ENCODE assay signal across 15 mouse cellular contexts in the genomic region with DNA sequence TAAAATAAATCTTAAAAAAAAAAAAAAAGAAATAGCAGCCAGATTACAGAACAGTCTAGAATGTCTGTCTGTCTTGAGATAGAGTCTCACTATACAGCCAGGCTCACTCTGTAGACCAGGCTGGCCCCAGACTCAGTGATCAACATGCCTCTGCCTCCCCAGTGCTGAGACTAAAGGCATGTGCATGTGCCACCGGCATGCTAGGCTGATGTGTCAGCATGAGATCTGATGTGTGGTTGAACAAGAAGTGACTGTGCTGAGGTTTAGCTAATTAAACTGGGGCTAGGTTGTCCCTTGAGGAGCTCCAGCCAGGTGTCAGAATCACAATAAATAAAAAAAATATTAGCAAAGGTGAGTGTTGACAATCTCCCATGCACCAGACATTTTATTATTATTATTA. TPM values are rescaled to one million over a fixed set of nuclear protein-coding genes. Genes with fewer than 3 reads are reported as not detected.
DNase-seq lines count a peak whose midpoint lies in the region; ATAC-seq and TF ChIP-seq lines count a peak whose summit lies in the region.
"Had no signal": no experiment of that assay in that cellular context is flagged by ENCODE, and none has a peak within 500 bp of the region (broad histone marks: within the 10 kb centered on the region; RNA-seq: fewer than 3 reads in every experiment).

No protein-coding gene starts in this region.

- H3K4me3 ChIP-seq in heart, embryonic 13.5 days = no peak overlapping the region
- no peak overlapping the region for H3K4me3 ChIP-seq in lung, embryonic 15.5 days
- no peak overlapping the region for H3K4me3 ChIP-seq in liver, embryonic 13.5 days (replicated peaks)
- H3K4me3 ChIP-seq in stomach, postnatal 0 days (ENCODE audit: low read depth, low read length) = no peak overlapping the region

- no peak for ATAC-seq in heart, embryonic 13.5 days (ENCODE audit: extremely low read depth, insufficient number of reproducible peaks, low FRiP score, low TSS enrichment)
- no peak for ATAC-seq in lung, embryonic 15.5 days (ENCODE audit: borderline replicate concordance, extremely low read depth, low FRiP score, low TSS enrichment)
- no peak for ATAC-seq in liver, embryonic 13.5 days (ENCODE audit: low read depth)
- ATAC-seq in stomach, postnatal 0 days (ENCODE audit: low FRiP score, low TSS enrichment) = no peak
- ATAC-seq in erythroblast, adult 5-6 weeks (replicated peaks; ENCODE audit: low FRiP score, poor library complexity, severe bottlenecking) = no peak

- H3K9ac ChIP-seq in heart, embryonic 13.5 days = peak overlapping the region; percentile 65; the same call in 1 of the 2 replicates
- H3K9ac ChIP-seq in lung, embryonic 15.5 days = no peak overlapping the region
- H3K9ac ChIP-seq in liver, embryonic 13.5 days = no peak overlapping the region
- H3K9ac ChIP-seq in stomach, postnatal 0 days (ENCODE audit: low read length) = no peak overlapping the region
- H3K9ac ChIP-seq: embryonic facial prominence, embryonic 12.5 days; hindbrain, embryonic 13.5 days had no signal

- no peaks in the 10 kb centered on the region for H3K9me3 ChIP-seq in heart, embryonic 13.5 days
- H3K9me3 ChIP-seq in lung, embryonic 15.5 days = no peaks in the 10 kb centered on the region
- no peaks in the 10 kb centered on the region for H3K9me3 ChIP-seq in liver, embryonic 13.5 days (replicated peaks)
- no peaks in the 10 kb centered on the region for H3K9me3 ChIP-seq in stomach, postnatal 0 days (ENCODE audit: control insufficient read depth, low read length)
- H3K9me3 ChIP-seq: embryonic facial prominence, embryonic 12.5 days; hindbrain, embryonic 13.5 days; limb, embryonic 13.5 days; midbrain, embryonic 10.5 days had no signal

- H3K36me3 ChIP-seq in heart, embryonic 13.5 days = peaks cover 12% of the 10 kb centered on the region; the same call in 1 of the 2 replicates
- H3K36me3 ChIP-seq in lung, embryonic 15.5 days = 0 out of 2 replicates have a peak, but pooled peaks cover 5% of the 10 kb centered on the region
- peaks cover 5% of the 10 kb centered on the region; the same call in 1 of the 2 replicates for H3K36me3 ChIP-seq in liver, embryonic 13.5 days
- no peaks in the 10 kb centered on the region for H3K36me3 ChIP-seq in stomach, postnatal 0 days (ENCODE audit: control insufficient read depth, insufficient read depth, low read length)
- H3K36me3 ChIP-seq: embryonic facial prominence, embryonic 12.5 days; hindbrain, embryonic 13.5 days had no signal

- H3K4me2 ChIP-seq in heart, embryonic 13.5 days = peak overlapping the region; percentile 70; the same call in 1 of the 2 replicates
- H3K4me2 ChIP-seq in lung, embryonic 15.5 days = peak overlapping the region; percentile 55; the same call in 1 of the 2 replicates
- H3K4me2 ChIP-seq in liver, embryonic 13.5 days = peak overlapping the region; percentile 69; the same call in 1 of the 2 replicates
- H3K4me2 ChIP-seq in stomach, postnatal 0 days (replicated peaks; ENCODE audit: low read depth) = peak overlapping the region; percentile 49; the same call in 1 of the 2 replicates

- H3K27ac ChIP-seq in heart, embryonic 13.5 days (replicated peaks) = no peak overlapping the region
- no peak overlapping the region for H3K27ac ChIP-seq in lung, embryonic 15.5 days
- no peak overlapping the region for H3K27ac ChIP-seq in liver, embryonic 13.5 days
- H3K27ac ChIP-seq in stomach, postnatal 0 days (replicated peaks) = no peak overlapping the region
- H3K27ac ChIP-seq: limb, embryonic 13.5 days; midbrain, embryonic 10.5 days had no signal

- no peak for TF ChIP-seq CTCF in stomach, postnatal 0 days (IDR thresholded peaks at IDR 0.05; ENCODE audit: low read depth)

- intact Hi-C loops in heart, postnatal 14 days (cut with DNase I) = loop anchor here (1.0 kb wide), 1 partner anchor 27 kb away; no protein-coding TSS in a partner anchor

- TF ChIP-seq EP300 in stomach, postnatal 0 days (optimal IDR thresholded peaks at IDR 0.05) = no peak

- no peak for DNase-seq in heart, postnatal 14 days
- DNase-seq in lung, postnatal 4 days = no peak
- DNase-seq in liver, embryonic 13.5 days = no peak
- no peak for DNase-seq in stomach, postnatal 0 days (ENCODE audit: low spot score)
- DNase-seq: cerebellum, adult 9-10 months; forebrain, postnatal 0 days; heart, adult 18-20 months; right cerebral cortex, postnatal 4 days had no signal

- peaks cover 5% of the 10 kb centered on the region; the same call in 1 of the 2 replicates for H3K27me3 ChIP-seq in heart, embryonic 13.5 days (replicated peaks)
- no peaks in the 10 kb centered on the region for H3K27me3 ChIP-seq in lung, embryonic 15.5 days
- H3K27me3 ChIP-seq in liver, embryonic 13.5 days = no peaks in the 10 kb centered on the region; the same call in 1 of the 2 replicates
- H3K27me3 ChIP-seq in stomach, postnatal 0 days (ENCODE audit: control insufficient read depth, insufficient read depth, low read length) = no peaks in the 10 kb centered on the region
- H3K27me3 ChIP-seq: embryonic facial prominence, embryonic 12.5 days; hindbrain, embryonic 13.5 days; limb, embryonic 13.5 days had no signal

- 64% methylated on average over 1 of the region's 1 CpGs for WGBS in heart, embryonic 13.5 days
- 59% methylated on average over 1 of the region's 1 CpGs for WGBS in lung, embryonic 15.5 days
- WGBS in liver, embryonic 13.5 days (ENCODE audit: insufficient replicate concordance) = 55% methylated on average over 1 of the region's 1 CpGs
- 68% methylated on average over 1 of the region's 1 CpGs for WGBS in stomach, postnatal 0 days

- H3K4me1 ChIP-seq in heart, embryonic 13.5 days = peaks cover 5% of the 10 kb centered on the region
- H3K4me1 ChIP-seq in lung, embryonic 15.5 days = peaks cover 15% of the 10 kb centered on the region
- peaks cover 13% of the 10 kb centered on the region for H3K4me1 ChIP-seq in liver, embryonic 13.5 days (replicated peaks)
- H3K4me1 ChIP-seq in stomach, postnatal 0 days (replicated peaks; ENCODE audit: control insufficient read depth, insufficient read depth) = no peaks in the 10 kb centered on the region

RNA-seq across cellular contexts. Expression of a gene that starts 8.4 kb away (rescaled TPM):
- 0.71 and 0.83 TPM in 2 replicates for polyA plus RNA-seq in heart, embryonic 13.5 days (2015; fragmentation: Nextera tagmentation; extraction: Ambion mirVana)
- total RNA-seq in heart, postnatal 14 days (2021) = 1 to 10 TPM; 5.8 to 5.9 TPM
- polyA plus RNA-seq in lung, embryonic 15.5 days (2015; fragmentation: Nextera tagmentation; extraction: Ambion mirVana) = 2.0 and 2.2 TPM in 2 replicates
- 0.17 and 0.23 TPM in 2 replicates for polyA plus RNA-seq in liver, embryonic 13.5 days (2015; fragmentation: Nextera tagmentation; extraction: Ambion mirVana)
- 2.1 and 2.8 TPM in 2 replicates for polyA plus RNA-seq in stomach, postnatal 0 days (2015; fragmentation: Nextera tagmentation; extraction: Ambion mirVana)
- total RNA-seq in erythroblast, adult 5-6 weeks (2015; ENCODE audit: low replicate concordance) = 0.42 TPM in 1 of 2 replicates, not detected in the other
- total RNA-seq in erythroblast, adult 5-6 weeks (2017; ENCODE audit: low replicate concordance) = not detected in 2 replicates

RNA-seq across cellular contexts. Expression of a gene that starts 24.1 kb away (rescaled TPM):
- polyA plus RNA-seq in heart, embryonic 13.5 days (2015; fragmentation: Nextera tagmentation; extraction: Ambion mirVana) = 50.5 and 50.8 TPM in 2 replicates
- total RNA-seq in heart, postnatal 14 days (2021) = 10 to 100 TPM; 17.1 to 18.8 TPM
- polyA plus RNA-seq in lung, embryonic 15.5 days (2015; fragmentation: Nextera tagmentation; extraction: Ambion mirVana) = 95.4 and 106 TPM in 2 replicates
- polyA plus RNA-seq in liver, embryonic 13.5 days (2015; fragmentation: Nextera tagmentation; extraction: Ambion mirVana) = 36.1 and 41.7 TPM in 2 replicates
- polyA plus RNA-seq in stomach, postnatal 0 days (2015; fragmentation: Nextera tagmentation; extraction: Ambion mirVana) = 482 and 496 TPM in 2 replicates
- total RNA-seq in erythroblast, adult 5-6 weeks (2015; ENCODE audit: low replicate concordance) = 54.8 and 68.4 TPM in 2 replicates
- total RNA-seq in erythroblast, adult 5-6 weeks (2017; ENCODE audit: low replicate concordance) = 13.0 and 31.2 TPM in 2 replicates

RNA-seq across cellular contexts. Expression of a gene that starts 40.9 kb away (rescaled TPM):
- polyA plus RNA-seq in heart, embryonic 13.5 days (2015; fragmentation: Nextera tagmentation; extraction: Ambion mirVana) = 8.0 and 8.1 TPM in 2 replicates
- total RNA-seq in heart, postnatal 14 days (2021) = 1 to 10 TPM; 4.7 to 5.3 TPM
- polyA plus RNA-seq in lung, embryonic 15.5 days (2015; fragmentation: Nextera tagmentation; extraction: Ambion mirVana) = 12.3 and 12.8 TPM in 2 replicates
- 4.4 and 4.8 TPM in 2 replicates for polyA plus RNA-seq in liver, embryonic 13.5 days (2015; fragmentation: Nextera tagmentation; extraction: Ambion mirVana)
- 4.6 and 5.8 TPM in 2 replicates for polyA plus RNA-seq in stomach, postnatal 0 days (2015; fragmentation: Nextera tagmentation; extraction: Ambion mirVana)
- 1.2 and 4.4 TPM in 2 replicates for total RNA-seq in erythroblast, adult 5-6 weeks (2015; ENCODE audit: low replicate concordance)
- 2.0 and 4.5 TPM in 2 replicates for total RNA-seq in erythroblast, adult 5-6 weeks (2017; ENCODE audit: low replicate concordance)
